Mouse (Mus musculus): ENCODE measurements at regions not wholly inside any gene's neighbourhood (a gene's known extent, or its start where the extent isn't known, plus 50 kb on each side); places are given as distances from the start of the nearest gene placed in this dataset.

DNA sequence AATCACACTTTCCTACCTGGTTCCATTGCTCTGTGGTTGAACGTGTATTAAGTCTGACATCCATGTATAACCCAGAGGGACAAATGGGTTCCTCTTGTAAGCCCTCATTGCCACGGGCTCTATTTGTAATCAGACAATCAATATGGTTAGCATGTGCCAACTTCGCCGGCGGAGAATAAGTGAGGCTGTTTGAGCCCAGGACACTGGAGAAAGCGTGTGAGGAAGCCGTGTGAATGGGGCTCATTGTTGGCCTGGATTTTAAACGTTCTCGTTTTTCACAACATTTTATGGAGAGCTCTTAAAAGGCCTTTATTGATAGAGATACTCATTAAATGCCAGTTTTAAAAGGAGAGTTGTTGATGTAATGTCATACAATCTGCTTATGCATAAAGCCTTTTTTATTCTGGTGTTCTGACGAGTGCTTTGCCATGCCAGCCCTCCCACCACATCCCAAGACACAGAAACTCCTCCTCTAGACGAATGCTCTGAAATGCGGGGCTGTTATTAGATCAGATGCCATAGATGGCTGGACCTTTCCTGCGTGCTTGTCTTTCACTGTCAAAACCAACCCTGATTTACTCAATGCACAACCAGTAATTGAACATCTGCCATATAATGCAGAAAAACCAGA lies 218.8 kb upstream of the Btg1 start:
- TF ChIP-seq POLR2A (IDR thresholded peaks at IDR 0.05; ENCODE audit: borderline replicate concordance, insufficient read depth, low read length) (no peak), CTCF (IDR thresholded peaks at IDR 0.05; ENCODE audit: borderline replicate concordance, insufficient read depth, low read depth, low read length) (no peak)

All from cerebellum, adult 2 months (tissue).